Mouse (Mus musculus) stomach, embryonic 16.5 days (tissue): ENCODE results near the gene B3galt1. TPM values are rescaled to one million over a fixed set of nuclear protein-coding genes. Genes with fewer than 3 reads are reported as not detected.

Source experiments
- ATAC-seq: fragments of 200-750 bp; cut with Nextera tagmentation; 2 replicates; pipeline ENCODE4 v1.8.0; 2017; ENCODE audit warnings: moderate number of reproducible peaks, moderate TSS enrichment; ENCODE audit not compliant: insufficient read depth, low FRiP score
- H3K27ac ChIP-seq: fragments of 300-500 bp; sonication (generic); 2 replicates; pipeline ENCODE4 v1.5.1; 2014; ENCODE audit warnings: low read length
- H3K27me3 ChIP-seq: fragments of 300-500 bp; sonication (generic); 2 replicates; pipeline ENCODE4 v1.6.1; 2014; ENCODE audit warnings: low read length, control low read depth, mixed read lengths; ENCODE audit not compliant: control insufficient read depth, insufficient read depth
- H3K36me3 ChIP-seq: fragments of 300-500 bp; sonication (generic); 2 replicates; pipeline ENCODE4 v1.6.1; 2014; ENCODE audit warnings: low read length; ENCODE audit not compliant: control insufficient read depth, insufficient read depth
- H3K4me1 ChIP-seq: fragments of 300-500 bp; sonication (generic); 2 replicates; pipeline ENCODE4 v1.6.1; 2014; ENCODE audit warnings: low read length, control low read depth, mixed read lengths; ENCODE audit not compliant: control insufficient read depth, insufficient read depth
- H3K4me2 ChIP-seq: fragments of 300-500 bp; sonication (generic); 2 replicates; pipeline ENCODE4 v1.6.1; 2014; ENCODE audit warnings: low read depth, low read length, mixed read lengths
- H3K4me3 ChIP-seq: fragments of 300-500 bp; sonication (generic); replicated peaks from 2 replicates; pipeline ENCODE4 v1.5.1; 2014; ENCODE audit warnings: mild to moderate bottlenecking, low read length
- H3K9ac ChIP-seq: fragments of 300-500 bp; sonication (generic); 2 replicates; pipeline ENCODE4 v1.6.1; 2014; ENCODE audit warnings: low read length
- H3K9me3 ChIP-seq: fragments of 300-500 bp; sonication (generic); replicated peaks from 2 replicates; pipeline ENCODE4 v1.6.1; 2016; ENCODE audit warnings: low read length, control low read depth; ENCODE audit not compliant: control insufficient read depth
- WGBS: fragments of 180-500 bp; shearing (Covaris S2); extraction: QIAGEN DNeasy Blood & Tissue Kit; methylation state at CpG from one replicate; pipeline ENCODE4 v1.1.7; 2014; 5-methylcytosine and 5-hydroxymethylcytosine counted together
- polyA plus RNA-seq: library from polyadenylated mRNA; unstranded; fragments of >200 nt; fragmentation: Nextera tagmentation; extraction: Ambion mirVana; gene quantifications from 2 replicates; pipeline ENCODE4 v1.2.1, GENCODE M21; 2015

B3galt1 gene
- polyA plus RNA-seq, 1 experiment from 2014 or later, result 3.9 TPM

DNA sequence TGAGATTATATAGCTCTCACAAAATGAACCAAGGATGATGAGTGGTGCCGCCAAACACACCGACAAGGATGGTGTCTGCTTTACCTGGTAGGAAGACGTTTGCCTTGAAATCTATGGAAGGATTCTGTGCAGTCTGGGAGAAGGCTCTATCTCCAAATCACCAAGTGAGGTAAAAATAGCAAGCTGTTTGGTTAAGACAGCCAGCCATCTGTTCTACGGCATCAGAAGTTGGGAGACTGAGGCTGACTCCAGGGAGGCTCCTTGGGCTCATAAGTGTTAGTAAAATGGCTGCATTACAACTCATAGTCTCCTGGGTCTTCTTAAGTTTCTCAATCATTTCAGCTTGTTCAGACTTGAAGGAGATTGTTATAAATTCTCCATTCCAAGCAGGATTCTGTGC, 91.7 kb downstream of the B3galt1 start:
- Histone ChIP-seq H3K4me2 (no peak overlapping the region), H3K4me1 (no peaks in the 10 kb centered on the region), H3K27ac (no peak overlapping the region), H3K9ac (no peak overlapping the region), H3K27me3 (no peaks in the 10 kb centered on the region), H3K36me3 (no peaks in the 10 kb centered on the region), H3K9me3 (no peaks in the 10 kb centered on the region), H3K4me3 (no peak overlapping the region)
- 81% methylated on average over 4 of the region's 4 CpGs for WGBS
- ATAC-seq, result no peak

DNA sequence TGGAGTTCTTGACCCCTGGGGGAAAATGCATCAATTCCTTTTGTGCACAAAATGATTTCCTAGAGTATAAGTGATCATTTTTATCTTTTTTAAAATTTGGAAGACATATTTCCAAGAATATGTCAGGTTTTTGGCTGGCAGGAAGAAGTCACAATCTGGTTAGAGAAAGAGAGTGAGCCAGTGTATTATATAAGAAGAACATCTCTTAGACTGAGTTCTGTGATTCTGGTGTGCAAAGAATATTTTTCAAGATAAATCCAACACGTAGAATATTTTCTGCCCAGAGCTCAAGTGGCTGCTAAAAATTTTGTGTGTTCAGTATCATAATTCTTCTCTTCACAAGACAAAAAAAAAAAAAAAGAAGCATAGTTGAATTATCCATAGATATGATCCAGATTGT, 92.4 kb downstream of the B3galt1 start:
- no peaks in the 10 kb centered on the region for H3K36me3 ChIP-seq
- whole genome bisulfite sequencing, result 82% methylated on average over 1 of the region's 1 CpGs
- H3K9ac ChIP-seq, result no peak overlapping the region
- no peak for ATAC-seq
- no peak overlapping the region for H3K4me2 ChIP-seq
- H3K4me1 ChIP-seq, result no peaks in the 10 kb centered on the region
- no peaks in the 10 kb centered on the region for H3K27me3 ChIP-seq
- H3K9me3 ChIP-seq, result no peaks in the 10 kb centered on the region
- no peak overlapping the region for H3K27ac ChIP-seq
- H3K4me3 ChIP-seq, result no peak overlapping the region

DNA sequence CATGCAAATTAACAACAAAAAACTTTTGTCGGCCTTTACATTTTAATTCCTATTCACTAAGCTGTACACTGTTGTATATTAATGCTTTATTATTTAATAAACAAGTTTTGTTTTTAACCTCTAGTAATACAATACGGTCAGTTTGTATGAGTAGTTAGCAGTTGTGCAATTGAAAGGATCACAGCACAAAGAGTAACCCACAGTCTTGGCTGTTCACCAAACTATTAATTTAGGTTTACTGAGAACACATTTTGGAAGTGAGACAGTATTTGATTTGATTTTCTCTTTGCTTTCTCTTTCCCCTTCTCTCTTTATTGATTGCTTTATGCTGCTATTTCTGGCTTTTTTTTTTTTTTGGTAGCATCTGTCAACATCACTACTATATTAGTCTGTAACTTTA, 106.0 kb downstream of the B3galt1 start:
- H3K9ac ChIP-seq, result no peak overlapping the region
- WGBS, result 81% methylated on average over 2 of the region's 2 CpGs
- no peaks in the 10 kb centered on the region for H3K27me3 ChIP-seq
- H3K9me3 ChIP-seq, result no peaks in the 10 kb centered on the region
- no peak overlapping the region for H3K4me2 ChIP-seq
- H3K4me1 ChIP-seq, result no peaks in the 10 kb centered on the region
- no peaks in the 10 kb centered on the region for H3K36me3 ChIP-seq
- no peak overlapping the region for H3K4me3 ChIP-seq
- no peak overlapping the region for H3K27ac ChIP-seq
- ATAC-seq, result no peak

DNA sequence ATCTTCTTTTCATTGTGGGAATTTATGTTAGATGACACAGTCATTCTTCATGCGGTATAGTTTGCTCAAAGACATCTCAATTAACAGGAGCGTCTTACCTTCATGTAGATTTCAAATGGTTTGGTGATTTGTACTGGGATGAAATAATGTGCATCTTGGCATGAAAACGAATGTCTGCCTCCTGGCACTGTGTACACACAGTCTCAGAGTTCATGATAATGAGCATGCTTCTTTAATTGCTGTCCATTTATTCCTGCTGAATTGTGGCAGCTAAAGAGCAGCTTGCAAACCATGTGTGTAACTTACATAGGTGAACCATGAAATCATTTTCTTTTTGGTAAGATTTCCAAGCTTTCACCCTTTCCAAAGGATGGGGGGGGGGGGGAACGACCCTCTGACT, 112.0 kb downstream of the B3galt1 start:
- no peaks in the 10 kb centered on the region for H3K27me3 ChIP-seq
- H3K4me3 ChIP-seq, result no peak overlapping the region
- H3K9me3 ChIP-seq, result no peaks in the 10 kb centered on the region
- no peak overlapping the region for H3K4me2 ChIP-seq
- H3K4me1 ChIP-seq, result no peaks in the 10 kb centered on the region
- ATAC-seq, result no peak
- no peak overlapping the region for H3K27ac ChIP-seq
- WGBS, result 72% methylated on average over 4 of the region's 4 CpGs
- no peaks in the 10 kb centered on the region for H3K36me3 ChIP-seq
- no peak overlapping the region for H3K9ac ChIP-seq

DNA sequence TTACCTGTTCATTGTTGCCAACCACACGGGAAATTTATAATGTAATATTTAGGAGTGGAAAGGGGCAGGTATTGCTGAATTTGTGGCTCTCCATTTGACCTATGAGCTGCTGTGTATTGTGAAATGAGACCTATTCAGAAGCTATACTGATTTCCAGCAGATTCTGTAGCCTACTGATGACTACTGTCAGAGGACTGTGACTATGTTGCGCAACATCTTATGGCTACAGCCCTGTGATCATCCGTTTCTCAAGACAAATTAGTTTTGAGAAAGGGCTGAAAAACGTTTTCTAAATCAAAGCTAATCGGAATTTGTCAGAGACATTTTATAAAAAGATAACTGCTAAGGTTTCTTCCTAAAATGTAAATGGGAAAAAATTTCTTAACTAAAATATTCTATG, 158.6 kb downstream of the B3galt1 start:
- H3K9ac ChIP-seq, result no peak overlapping the region

DNA sequence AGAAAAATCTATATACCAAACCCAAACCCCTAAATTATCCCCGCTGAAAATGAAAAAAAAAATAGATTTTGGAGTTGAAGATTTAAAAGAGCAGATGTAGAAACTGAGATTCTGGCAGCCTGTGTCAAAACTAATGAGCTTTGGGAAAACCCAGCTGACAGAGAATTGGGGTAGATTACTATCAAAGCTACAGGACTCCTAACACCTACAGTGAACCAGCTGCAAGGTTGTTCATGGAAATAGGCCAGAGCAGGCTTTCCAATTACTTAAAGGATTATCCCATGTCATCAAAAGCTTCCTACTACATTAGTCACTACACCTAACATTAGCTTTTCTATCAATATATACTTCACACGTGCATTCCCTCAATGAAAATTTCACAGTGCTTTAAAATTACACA, 165.1 kb downstream of the B3galt1 start:
- no peak overlapping the region for H3K9ac ChIP-seq
- WGBS, result 70% methylated on average over 2 of the region's 2 CpGs
- no peak for ATAC-seq
- H3K36me3 ChIP-seq, result no peaks in the 10 kb centered on the region
- H3K4me2 ChIP-seq, result no peak overlapping the region
- no peaks in the 10 kb centered on the region for H3K9me3 ChIP-seq
- no peaks in the 10 kb centered on the region for H3K27me3 ChIP-seq
- no peaks in the 10 kb centered on the region for H3K4me1 ChIP-seq
- H3K4me3 ChIP-seq, result no peak overlapping the region
- H3K27ac ChIP-seq, result no peak overlapping the region

More for the DNA sequence above, 158.6 kb downstream of the B3galt1 start:
- H3K27me3 ChIP-seq, result no peaks in the 10 kb centered on the region
- ATAC-seq, result no peak
- H3K4me3 ChIP-seq, result no peak overlapping the region
- H3K4me2 ChIP-seq, result no peak overlapping the region
- 79% methylated on average over 5 of the region's 5 CpGs for WGBS
- no peaks in the 10 kb centered on the region for H3K9me3 ChIP-seq
- no peaks in the 10 kb centered on the region for H3K36me3 ChIP-seq
- no peak overlapping the region for H3K27ac ChIP-seq
- no peaks in the 10 kb centered on the region for H3K4me1 ChIP-seq

DNA sequence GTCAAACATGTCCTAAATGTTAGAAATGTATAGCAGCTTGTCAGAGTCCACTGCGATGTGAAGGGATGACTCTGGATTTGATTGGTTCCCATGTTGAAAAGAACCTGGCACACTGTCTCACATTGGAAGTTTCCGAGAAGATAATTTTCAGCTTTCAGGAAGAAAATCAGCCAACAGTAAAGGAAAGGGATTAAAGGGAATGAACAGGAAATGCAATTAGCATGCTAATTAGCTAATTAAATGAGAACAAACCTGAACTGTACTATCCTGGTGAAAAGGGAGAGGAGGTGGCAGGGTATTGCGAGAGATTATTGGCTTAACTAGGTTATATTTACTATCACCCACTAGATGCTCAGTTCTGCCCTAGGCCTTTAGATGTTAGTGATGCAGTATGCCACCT, 185.9 kb downstream of the B3galt1 start:
- ATAC-seq, result no peak
- WGBS, result 91% methylated on average over 3 of the region's 3 CpGs

DNA sequence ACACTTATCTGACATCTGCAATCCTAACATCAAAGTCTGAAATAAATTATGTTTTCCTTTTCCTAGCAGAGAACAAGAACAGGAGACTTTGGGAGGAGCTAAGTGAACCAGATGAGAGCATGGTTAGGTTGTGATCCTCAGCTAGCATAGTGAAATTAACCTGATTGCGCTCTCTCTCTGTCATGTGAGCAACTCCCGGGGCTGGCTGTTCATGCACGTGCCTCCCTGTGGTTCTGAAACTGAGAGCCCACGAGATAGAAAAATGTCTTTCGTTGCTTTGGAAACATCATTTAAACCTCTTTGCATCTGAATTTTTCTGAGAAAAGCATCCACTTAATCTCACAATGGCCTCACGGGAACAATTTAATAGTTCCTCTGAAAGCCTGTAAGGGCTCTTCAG, 190.8 kb downstream of the B3galt1 start:
- Histone ChIP-seq H3K36me3 (no peaks in the 10 kb centered on the region), H3K27me3 (no peaks in the 10 kb centered on the region), H3K9me3 (no peaks in the 10 kb centered on the region), H3K27ac (no peak overlapping the region), H3K4me3 (no peak overlapping the region), H3K4me2 (no peak overlapping the region), H3K9ac (no peak overlapping the region), H3K4me1 (no peaks in the 10 kb centered on the region)
- no peak for ATAC-seq
- WGBS, result 66% methylated on average over 6 of the region's 6 CpGs

More for the DNA sequence above, 185.9 kb downstream of the B3galt1 start:
- H3K9me3 ChIP-seq, result no peaks in the 10 kb centered on the region
- no peaks in the 10 kb centered on the region for H3K4me1 ChIP-seq
- H3K36me3 ChIP-seq, result no peaks in the 10 kb centered on the region
- H3K4me2 ChIP-seq, result no peak overlapping the region
- H3K4me3 ChIP-seq, result no peak overlapping the region
- no peak overlapping the region for H3K27ac ChIP-seq
- no peak overlapping the region for H3K9ac ChIP-seq
- no peaks in the 10 kb centered on the region for H3K27me3 ChIP-seq

DNA sequence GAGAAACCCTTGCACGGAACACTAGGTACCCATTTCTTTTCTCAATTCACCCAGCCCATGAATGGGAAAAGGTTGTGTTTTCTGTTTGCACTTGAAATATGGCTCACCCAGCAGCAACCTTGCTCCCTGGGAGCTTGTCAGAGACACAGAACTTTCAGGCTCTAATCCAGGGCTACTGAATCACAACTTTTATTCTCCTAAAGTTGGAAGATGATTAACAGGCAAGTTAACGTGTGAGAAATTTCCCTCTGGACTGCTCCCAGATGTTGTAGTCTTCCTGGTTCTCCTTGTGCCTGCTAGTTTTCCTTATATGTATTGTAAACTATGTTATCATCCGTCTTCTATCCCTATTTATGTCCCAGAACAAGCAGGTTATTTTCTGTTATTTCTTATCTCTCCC, 221.9 kb downstream of the B3galt1 start:
- Histone ChIP-seq H3K4me2 (no peak overlapping the region), H3K9me3 (no peaks in the 10 kb centered on the region), H3K9ac (no peak overlapping the region), H3K27me3 (no peaks in the 10 kb centered on the region), H3K4me3 (no peak overlapping the region), H3K27ac (no peak overlapping the region), H3K36me3 (no peaks in the 10 kb centered on the region), H3K4me1 (no peaks in the 10 kb centered on the region)
- ATAC-seq, result no peak
- WGBS, result 70% methylated on average over 3 of the region's 3 CpGs

DNA sequence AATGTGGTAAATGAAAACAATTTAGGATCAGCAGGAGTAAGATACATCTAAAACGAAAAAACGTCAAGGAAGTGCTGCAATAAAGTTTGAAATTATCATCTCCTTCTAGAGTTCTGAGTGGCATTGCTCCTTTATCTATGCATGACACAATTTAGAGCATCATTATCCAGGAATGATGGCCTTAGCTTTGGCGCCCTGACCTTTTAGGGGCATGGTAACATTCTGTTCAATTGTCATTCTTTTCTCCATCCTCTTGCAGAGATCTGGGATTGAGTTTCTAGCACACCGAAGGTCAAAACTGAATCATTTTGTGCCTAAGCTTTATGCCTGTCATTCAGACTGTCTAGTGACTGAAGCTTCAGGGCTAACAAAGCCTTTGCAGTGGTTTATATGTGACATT, 231.9 kb downstream of the B3galt1 start:
- Histone ChIP-seq H3K4me2 (no peak overlapping the region), H3K36me3 (no peaks in the 10 kb centered on the region), H3K4me1 (no peaks in the 10 kb centered on the region), H3K9ac (no peak overlapping the region), H3K9me3 (no peaks in the 10 kb centered on the region), H3K27ac (no peak overlapping the region), H3K27me3 (no peaks in the 10 kb centered on the region), H3K4me3 (no peak overlapping the region)
- ATAC-seq, result no peak
- 78% methylated on average over 4 of the region's 4 CpGs for WGBS
